Mouse (Mus musculus) cerebellum, postnatal 25 days (tissue): Measurements from ENCODE around the gene Edem2.
"Not testable (repeated sequence)": the region's sequence is repeated elsewhere in the genome, so short reads cannot be mapped to it uniquely, and the experiment has no call there.

Source experiments
- DNase-seq, 2 experiments: peaks; one replicate each; pipeline ENCODE4 v3.0.0; 2021; ENCODE audit warnings: mixed read lengths in 2 of 2

Gene Edem2

DNA sequence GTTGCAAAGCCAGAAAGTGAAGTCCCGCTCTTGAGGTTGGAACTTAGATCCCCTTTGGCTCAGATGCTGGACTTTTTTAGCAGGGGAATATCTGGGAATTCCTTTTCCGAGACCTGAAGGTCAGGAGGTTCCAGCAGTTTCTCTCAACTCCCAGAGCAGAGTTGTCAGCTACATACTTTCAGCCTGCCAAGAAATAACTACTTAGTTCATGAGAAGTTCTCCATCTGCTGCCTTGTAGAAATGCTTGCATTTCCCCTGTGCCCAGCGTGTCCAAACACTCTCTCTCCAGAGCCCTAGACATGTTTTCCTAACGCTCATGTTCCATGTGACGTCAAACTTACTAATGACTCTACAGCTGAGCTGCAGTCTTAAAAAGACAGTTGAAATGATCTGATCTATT, 5.8 kb upstream of the Edem2 start:
- no peak for DNase-seq

- no peak for DNase-seq
These were observed 533 bp downstream of the Edem2 start for GRCm38 (mm10) chr2:155728742-155729141.

GRCm38 (mm10) chr2:155727764-155728395, 1.4 kb downstream of the Edem2 start:
- DNase-seq = no peak

DNA sequence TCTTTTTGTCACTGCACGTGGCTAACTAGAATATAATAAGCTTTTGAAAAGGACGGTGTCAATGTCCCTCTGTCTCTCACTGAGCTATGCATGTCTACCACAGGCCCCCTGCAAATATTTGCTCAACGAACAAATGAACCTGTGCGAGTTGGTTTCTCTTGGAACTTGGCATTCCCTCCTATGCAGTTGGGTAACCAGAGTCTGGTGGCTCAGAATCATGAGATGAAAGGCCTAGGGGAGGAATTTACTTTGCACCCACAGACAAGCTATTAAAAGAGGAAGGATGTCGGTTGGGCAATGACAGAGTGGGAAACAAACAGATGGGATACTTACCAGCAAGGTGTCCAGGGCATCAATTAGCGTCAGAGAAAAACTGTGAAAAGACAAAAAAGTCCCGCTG, 3.0 kb downstream of the Edem2 start:
- DNase-seq = no peak

GRCm38 (mm10) chr2:155724526-155724925, 4.7 kb downstream of the Edem2 start:
- DNase-seq = no peak

DNA sequence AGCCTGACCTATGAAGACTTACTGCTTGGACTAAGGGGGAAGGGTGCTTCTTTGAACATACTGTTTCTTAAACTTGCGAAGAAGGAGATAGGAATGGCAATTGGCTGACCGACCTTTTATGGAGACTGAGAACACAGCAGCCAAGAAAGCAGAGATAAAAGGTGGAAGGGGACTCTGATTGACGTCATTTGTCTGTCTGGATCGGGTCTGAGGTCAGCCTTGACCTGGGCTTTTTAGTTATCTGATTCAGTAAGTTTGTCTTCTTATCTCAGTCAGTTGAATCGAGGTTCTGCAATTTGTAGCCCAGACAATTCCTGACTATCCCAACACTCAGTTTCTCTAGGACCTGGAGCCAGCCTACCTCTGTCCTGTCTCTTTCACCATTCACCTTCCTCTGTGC, 5.2 kb downstream of the Edem2 start:
- no peak for DNase-seq

- DNase-seq = no peak
These were observed 8.7 kb downstream of the Edem2 start for GRCm38 (mm10) chr2:155720585-155720984.

- DNase-seq = no peak
These were observed 11.9 kb downstream of the Edem2 start for GRCm38 (mm10) chr2:155717082-155717990.

DNA sequence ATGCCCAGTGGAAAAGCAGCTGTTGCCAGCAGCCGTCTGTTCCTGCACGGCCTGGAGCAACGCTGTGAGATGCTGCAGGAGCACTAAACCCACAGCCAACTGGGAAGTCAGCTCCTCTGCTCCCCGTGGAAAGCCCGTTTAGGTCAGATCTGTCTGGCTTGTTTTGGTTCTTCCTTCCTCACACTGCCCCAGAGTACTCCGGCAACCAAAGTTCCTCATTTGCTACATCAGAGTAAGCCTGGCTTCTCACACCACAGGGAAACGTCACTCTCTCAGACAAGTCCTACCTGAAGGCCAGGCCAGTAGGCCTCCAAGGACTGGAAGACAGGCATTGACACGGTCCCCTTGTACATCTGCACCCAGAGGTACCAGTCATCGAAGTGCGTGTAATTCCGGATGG, 18.7 kb downstream of the Edem2 start:
- no peak for DNase-seq

DNA sequence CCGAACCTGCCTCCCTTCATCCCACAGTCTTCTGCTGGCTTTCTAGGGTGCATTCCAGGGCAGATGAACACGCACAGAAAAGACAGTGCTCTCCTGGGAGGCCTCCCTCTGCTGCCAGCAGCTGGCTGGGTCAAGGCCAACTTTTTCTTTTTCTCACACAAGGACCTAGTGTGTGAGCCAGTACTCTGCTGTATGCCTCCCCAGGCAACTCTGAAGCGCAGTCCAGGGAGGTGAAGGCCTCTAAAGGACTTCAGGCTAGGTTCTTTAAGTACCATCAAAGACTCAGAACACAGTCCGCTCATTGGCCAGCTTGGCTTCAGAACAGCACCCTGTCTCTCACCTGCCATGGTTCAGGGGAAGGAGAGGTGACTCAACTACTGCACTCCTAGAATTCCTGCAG, 22.0 kb downstream of the Edem2 start:
- no peak for DNase-seq

DNA sequence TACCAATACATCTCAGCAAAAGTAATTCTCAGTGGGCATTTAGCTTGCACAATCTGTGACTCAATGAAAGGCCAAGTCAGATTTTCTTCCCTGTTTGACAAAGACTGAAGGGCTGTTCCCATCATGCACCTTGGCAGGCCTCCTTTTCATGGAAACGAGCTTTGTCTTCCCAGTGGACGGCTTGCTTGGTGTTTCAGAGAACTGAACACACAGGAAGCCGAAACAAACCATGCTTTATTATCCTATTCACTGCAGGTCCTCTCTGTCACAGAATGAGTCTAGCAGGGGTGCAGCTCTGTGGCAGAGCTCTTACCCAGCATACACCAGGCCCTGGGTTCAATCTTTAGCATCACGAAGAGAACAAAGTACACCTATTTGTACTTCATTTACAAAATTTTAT, 25.6 kb downstream of the Edem2 start:
- no peak for DNase-seq

DNA sequence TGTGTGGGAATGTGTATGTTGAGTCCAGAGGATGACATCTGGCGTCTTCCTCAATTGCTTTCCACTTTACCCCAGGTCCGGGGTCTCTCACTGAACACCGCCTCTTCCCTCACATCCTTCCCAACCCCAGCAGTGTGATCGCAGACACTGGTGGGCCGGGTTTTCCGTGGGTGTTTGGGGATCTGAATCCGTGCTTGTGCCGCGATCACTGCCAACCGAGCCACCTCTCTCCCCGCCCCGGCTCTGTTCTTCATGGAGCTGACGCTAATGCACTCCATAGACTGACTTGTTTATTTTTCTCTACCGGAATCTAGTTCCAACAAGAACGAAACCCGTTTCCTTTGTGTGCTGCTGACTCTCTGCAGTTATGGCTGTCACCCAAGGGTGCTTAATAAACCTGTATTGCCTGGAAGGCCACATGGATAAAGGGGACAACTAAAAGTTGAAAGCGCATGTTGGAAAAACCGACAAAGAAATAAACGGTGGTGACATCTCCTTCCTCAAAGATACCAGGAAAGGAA, 27.8 kb downstream of the Edem2 start:
- no peak for DNase-seq

DNA sequence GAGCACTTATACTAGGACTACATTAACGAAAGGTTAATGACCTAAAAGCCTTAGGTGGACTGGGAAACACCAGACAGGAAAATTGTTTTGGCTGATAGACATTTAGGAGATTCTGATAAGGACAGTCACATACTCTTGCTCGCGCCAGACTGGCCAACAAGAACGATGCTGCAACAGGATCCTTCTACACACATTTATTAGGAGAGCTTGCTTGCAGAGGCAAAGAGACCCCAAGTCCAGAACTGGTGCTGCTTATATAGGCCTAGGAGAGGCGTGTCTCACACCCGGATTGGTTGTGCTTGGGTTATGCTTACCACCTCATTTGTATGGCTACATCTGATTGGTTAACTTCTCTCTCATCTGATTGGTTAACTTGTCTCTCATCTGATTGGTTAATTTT, 30.8 kb downstream of the Edem2 start:
- DNase-seq = not testable (repeated sequence)

DNA sequence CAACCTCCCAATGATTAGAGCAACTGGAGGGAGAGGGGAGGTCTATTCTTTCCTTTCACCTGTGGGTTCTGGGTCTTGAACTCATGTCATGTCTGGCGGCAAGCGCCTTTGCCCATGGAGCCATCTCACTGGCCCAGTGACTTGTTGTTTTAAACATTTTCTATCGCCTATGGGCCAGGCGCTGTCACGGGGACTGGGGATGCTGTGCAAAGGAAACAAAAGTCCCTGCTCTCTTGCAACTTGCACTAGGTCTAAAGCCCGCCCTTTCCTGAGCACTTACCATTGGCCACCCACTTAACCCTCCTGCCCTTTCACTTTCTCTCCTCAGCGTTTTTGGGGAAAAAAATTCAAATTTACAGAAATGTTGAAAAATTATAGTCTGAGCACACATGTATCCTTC, 32.4 kb downstream of the Edem2 start:
- no peak for DNase-seq

DNA sequence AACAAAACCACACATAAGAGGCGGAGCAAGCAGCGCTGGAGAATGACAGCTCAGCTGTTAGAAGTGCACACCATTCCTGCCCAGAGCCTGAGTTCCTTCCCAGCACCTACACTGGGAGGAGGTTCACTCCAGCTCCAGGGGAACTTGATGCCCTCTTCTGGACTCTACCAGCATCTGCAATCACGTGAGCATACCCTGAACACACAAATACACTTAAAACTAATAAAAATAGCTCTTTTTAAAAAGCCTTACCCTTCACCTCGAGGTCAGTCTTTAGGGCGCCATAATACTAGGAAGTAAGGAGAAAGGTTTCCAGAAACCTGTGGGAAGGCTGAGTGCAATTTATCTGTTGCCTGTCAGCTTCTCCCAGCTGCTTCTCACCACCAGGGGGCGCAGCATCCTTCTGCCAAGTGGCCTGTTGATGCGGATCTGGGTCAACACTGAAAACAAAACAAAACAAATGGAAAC, 33.1 kb downstream of the Edem2 start:
- DNase-seq = peak; percentile 93 to 97

DNA sequence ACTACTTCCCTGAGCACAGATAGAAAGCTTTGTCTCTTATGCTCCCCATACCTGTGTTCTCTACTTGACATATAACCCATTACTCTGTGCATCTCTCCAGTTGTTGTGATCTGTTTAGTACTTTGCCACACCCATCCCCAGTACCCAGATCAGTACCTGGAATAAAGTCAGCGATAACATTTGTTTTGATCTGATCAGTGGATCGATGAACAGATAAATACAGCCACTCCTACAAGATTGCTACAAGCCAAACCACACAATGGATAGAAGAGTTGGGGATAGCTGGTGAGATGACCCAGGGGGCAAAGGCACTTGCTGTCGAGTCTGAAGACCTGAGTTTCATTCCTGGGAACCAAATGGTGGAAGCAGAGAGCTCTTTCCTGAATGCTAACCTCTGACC, 34.0 kb downstream of the Edem2 start:
- no peak for DNase-seq

- no peak for DNase-seq
These were observed 34.7 kb downstream of the Edem2 start for GRCm38 (mm10) chr2:155694564-155694963.

DNA sequence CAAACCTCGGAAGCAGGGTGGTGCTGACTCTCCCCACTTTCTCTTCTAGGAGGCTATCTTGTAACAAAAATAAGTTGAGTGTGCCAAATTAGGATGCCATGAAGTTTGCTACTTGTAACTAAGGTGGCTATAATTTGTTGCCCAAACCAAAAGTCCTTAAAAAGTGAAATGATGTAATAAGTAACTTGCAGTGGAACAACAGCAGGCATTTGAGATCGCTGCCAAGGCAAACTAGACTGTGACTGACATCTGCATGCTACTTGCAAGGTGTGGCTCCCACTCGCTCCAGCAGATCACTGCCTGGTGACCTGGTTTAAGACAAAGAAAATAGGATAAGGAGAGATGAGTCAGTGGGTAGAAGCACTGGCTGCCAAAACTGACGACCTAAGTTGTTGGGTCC, 36.1 kb downstream of the Edem2 start:
- DNase-seq = no peak

- DNase-seq = peak; percentile 98 to 100
These were observed 37.4 kb downstream of the Edem2 start, which contains the start of gene Trpc4ap for GRCm38 (mm10) chr2:155691723-155692493. TSS of gene Trpc4ap (minus strand) at chr2:155692384.

- no peak for DNase-seq
These were observed 37.9 kb downstream of the Edem2 start for GRCm38 (mm10) chr2:155691336-155691722.

DNA sequence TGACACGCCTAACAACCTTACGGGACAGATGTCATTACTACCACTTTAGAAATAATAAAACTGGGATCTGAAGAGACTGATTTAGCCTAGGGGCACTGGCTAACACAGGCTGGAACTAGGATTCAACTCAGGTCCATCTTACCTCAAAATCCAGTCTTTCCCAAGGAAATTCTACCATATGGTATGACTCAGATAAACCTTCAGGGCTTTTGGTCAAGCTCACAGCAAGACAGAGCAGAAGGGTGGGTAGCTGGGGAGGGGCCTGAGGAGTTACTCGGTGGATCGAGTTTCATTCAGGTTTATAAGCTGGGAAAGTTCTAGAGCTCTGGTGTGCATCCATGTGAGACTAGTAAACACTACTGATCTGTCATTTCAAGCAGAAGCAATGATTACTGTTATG, 40.1 kb downstream of the Edem2 start:
- no peak for DNase-seq

GRCm38 (mm10) chr2:155687746-155688145, 41.5 kb downstream of the Edem2 start:
- no peak for DNase-seq

DNA sequence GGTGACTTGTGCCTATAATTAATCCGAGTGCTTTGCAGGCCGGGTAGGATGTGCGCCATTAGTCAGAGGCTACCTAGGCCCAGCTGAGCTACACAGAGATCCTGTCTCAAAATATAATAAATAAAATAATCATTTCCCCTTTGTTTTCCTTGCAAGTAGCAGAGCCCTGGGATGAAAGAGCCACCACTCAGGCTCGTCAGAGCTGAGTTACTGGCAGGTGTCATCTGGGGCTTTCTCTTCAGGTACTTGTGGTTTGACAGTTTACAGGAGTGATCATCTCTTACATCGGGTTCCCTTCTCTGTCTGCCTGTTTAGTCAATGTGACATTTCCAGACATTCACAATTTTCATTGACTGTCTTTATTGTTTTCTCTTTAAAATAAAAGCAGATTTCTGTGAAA, 42.7 kb downstream of the Edem2 start:
- DNase-seq = no peak
